Mouse (Mus musculus): ENCODE results near the gene Ccdc17. TPM values are rescaled to one million over a fixed set of nuclear protein-coding genes. Genes with fewer than 3 reads are reported as not detected.

The Ccdc17 gene
- total RNA-seq, 2 experiments from 2014 or later: 5.3 to 6.3 TPM

GRCm38 (mm10) chr4:116635197-116635596 is 38.7 kb downstream of the Ccdc17 start:
- intact Hi-C loops (cut with DNase I): no loop called here

GRCm38 (mm10) chr4:116638821-116639220 is 42.4 kb downstream of the Ccdc17 start:
- no peak for DNase-seq (ENCODE audit: low spot score in 2 of 2)
- intact Hi-C loops (cut with DNase I): no loop called here

More at GRCm38 (mm10) chr4:116635197-116635596, 38.7 kb downstream of the Ccdc17 start:
- no peak for DNase-seq (ENCODE audit: low spot score in 2 of 2)

GRCm38 (mm10) chr4:116642071-116642470 is 45.6 kb downstream of the Ccdc17 start:
- no peak for DNase-seq (ENCODE audit: low spot score in 2 of 2)
- intact Hi-C loops (cut with DNase I): loop anchor here (5.0 kb wide), 1 partner anchor 65 kb away; the partner anchor contains the start of genes Ccdc163 and Mmachc

GRCm38 (mm10) chr4:116644326-116644725 is 47.9 kb downstream of the Ccdc17 start:
- DNase-seq (ENCODE audit: low spot score in 2 of 2): no peak
- intact Hi-C loops (cut with DNase I): loop anchor here (5.0 kb wide), 1 partner anchor 63 kb away; the partner anchor contains the start of genes Ccdc163 and Mmachc

GRCm38 (mm10) chr4:116645624-116646023 is 49.2 kb downstream of the Ccdc17 start:
- no peak for DNase-seq (ENCODE audit: low spot score in 2 of 2)
- intact Hi-C loops (cut with DNase I): no loop called here

- intact Hi-C loops (cut with DNase I): no loop called here
- DNase-seq (ENCODE audit: low spot score in 2 of 2): no peak
Observed at GRCm38 (mm10) chr4:116649411-116649810, 53.0 kb downstream of the Ccdc17 start.

Other genes with a start within 250 kb of the Ccdc17 start
- 100 to 1,000 TPM; 103 to 114 TPM for gene Mast2, start 132.5 kb upstream of the Ccdc17 start, total RNA-seq (2021)
- gene Ipp, start 89.1 kb upstream of the Ccdc17 start, total RNA-seq (2021): 10 to 100 TPM; 18.4 to 21.6 TPM
- gene Tmem69, start 40.7 kb upstream of the Ccdc17 start, total RNA-seq (2021): 10 to 100 TPM in 1 of 2 experiments, 1 to 10 TPM in 1; 8.8 to 10.1 TPM
- gene Gpbp1l1, start 39.0 kb upstream of the Ccdc17 start, total RNA-seq (2021): 10 to 100 TPM; 35.7 to 43.6 TPM
- gene Nasp, start 31.3 kb downstream of the Ccdc17 start, total RNA-seq (2021): 10 to 100 TPM; 26.9 to 34.8 TPM
- gene Akr1a1, start 55.0 kb downstream of the Ccdc17 start, total RNA-seq (2021): 100 to 1,000 TPM; 380 to 465 TPM
- 100 to 1,000 TPM; 135 to 160 TPM for gene Prdx1, start 88.9 kb downstream of the Ccdc17 start, total RNA-seq (2021)
- 10 to 100 TPM; 17.5 TPM for gene Mmachc, start 111.8 kb downstream of the Ccdc17 start, total RNA-seq (2021)
- gene Ccdc163, start 111.9 kb downstream of the Ccdc17 start, total RNA-seq (2021): 1 to 10 TPM; 4.6 to 5.1 TPM
- 1 to 10 TPM; 4.8 to 5.4 TPM for gene Tesk2, start 124.3 kb downstream of the Ccdc17 start, total RNA-seq (2021)
- 10 to 100 TPM; 10.7 to 12.1 TPM for gene Toe1, start 211.0 kb downstream of the Ccdc17 start, total RNA-seq (2021)
- gene Mutyh, start 211.1 kb downstream of the Ccdc17 start, total RNA-seq (2021): 1 to 10 TPM; 1.6 to 3.0 TPM
- 1 to 10 TPM in 1 of 2 experiments, under 1 TPM in 1; 0.72 to 1.1 TPM for gene Hpdl, start 225.1 kb downstream of the Ccdc17 start, total RNA-seq (2021)

Measured in left cerebral cortex, postnatal 36 days (tissue).